Mouse (Mus musculus) liver, adult 2 months (tissue): ENCODE measurements around the gene Gabrb2.

Experiments
- CTCF ChIP-seq: fragments of 200-500 bp; IDR thresholded peaks from 2 replicates; pipeline ENCODE4 v1.5.1; 2011; ENCODE audit warnings: low read depth, low read length, control low read depth
- POLR2A ChIP-seq: fragments of 200-500 bp; IDR thresholded peaks from 2 replicates; pipeline ENCODE4 v1.6.1; 2011; ENCODE audit warnings: low read length, control low read depth; ENCODE audit not compliant: insufficient read depth; ENCODE audit errors: extremely low read depth

DNA sequence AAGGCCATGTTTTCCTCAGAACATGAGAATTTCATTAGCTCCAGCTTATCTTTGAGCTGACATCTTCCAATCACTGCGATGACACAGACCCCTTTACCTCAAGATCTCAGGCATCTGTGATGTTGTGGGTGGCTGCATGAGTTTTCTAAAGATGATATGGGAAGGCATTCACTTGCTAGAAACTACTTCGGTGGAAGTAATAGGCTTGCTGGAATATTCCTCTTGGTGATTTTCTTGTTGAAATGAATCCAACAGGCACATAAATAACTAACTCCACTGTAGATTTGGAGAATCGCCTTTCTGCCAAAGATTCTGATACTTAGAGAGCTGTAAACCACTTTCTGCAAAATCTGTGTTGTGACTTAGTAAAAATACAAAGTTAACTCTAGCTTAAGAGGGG, 172.9 kb downstream of the Gabrb2 start:
- TF ChIP-seq CTCF (no peak), POLR2A (no peak)
